Mouse (Mus musculus): ENCODE measurements around the gene S100g.

S100g gene

DNA sequence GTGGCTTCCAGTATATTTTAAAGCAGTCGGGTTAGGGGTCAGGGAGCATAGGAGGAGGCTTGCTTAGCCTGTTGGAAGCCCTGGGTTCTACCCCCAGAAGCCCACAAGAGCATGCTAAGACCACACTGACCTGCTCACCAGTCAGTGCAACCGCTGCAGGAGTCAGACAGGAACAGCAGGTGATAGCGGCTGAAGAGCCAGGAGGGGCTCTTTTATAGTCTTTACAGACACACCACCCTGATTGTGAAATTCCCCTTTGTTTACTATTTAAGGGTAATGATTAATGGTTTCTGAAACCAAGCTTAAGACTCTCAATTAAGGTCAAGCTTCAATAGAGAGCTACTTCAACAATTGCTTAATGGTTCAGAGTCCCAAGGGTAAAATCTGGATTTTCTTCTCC lies at the start of gene S100g:
Gene S100g, minus strand, starts transcription at position 217 of the 400 bp plus-strand sequence.
- no peak for DNase-seq (ENCODE audit: low spot score in 2 of 2)

DNA sequence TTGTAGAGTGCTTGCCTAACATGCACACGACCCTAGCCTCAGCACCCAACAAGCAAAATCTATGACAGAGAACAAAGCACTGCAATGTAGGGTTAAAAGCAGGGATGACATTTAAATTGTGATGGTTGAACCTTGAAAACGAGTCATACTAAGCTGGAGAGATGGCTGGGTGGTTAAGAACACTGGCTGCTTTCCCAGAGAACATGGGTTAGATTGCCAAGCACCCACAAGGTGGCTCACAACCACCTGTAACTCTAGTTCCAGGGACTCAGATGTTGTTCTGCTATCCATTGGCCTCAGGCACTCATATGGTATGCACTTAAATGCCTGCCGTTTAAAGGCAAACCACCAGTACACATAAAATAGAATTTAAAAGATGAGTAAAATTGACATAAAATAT lies 27.7 kb upstream of the S100g start:
- DNase-seq (ENCODE audit: low spot score in 2 of 2) = no peak

DNA sequence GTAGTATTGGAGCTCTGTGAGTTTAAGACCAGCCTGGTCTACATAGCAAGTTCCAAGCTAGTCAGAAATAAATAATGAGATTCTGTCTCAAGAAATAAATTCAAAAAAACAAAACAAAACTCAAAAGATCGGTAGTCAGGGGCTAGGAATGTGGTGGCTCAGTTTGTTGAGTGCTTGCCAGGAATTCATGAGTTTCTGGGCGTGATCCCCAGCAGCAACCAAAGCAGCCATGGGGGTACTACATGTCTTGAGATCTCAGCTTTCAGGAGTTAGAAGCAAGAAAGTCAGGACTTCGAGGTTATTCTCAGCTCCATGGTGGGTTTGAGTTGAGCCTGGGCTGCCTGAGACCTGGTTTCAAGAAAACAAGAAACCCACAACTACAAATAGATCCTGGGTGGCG lies 27.0 kb upstream of the S100g start:
- no peak for DNase-seq (ENCODE audit: low spot score in 2 of 2)

DNA sequence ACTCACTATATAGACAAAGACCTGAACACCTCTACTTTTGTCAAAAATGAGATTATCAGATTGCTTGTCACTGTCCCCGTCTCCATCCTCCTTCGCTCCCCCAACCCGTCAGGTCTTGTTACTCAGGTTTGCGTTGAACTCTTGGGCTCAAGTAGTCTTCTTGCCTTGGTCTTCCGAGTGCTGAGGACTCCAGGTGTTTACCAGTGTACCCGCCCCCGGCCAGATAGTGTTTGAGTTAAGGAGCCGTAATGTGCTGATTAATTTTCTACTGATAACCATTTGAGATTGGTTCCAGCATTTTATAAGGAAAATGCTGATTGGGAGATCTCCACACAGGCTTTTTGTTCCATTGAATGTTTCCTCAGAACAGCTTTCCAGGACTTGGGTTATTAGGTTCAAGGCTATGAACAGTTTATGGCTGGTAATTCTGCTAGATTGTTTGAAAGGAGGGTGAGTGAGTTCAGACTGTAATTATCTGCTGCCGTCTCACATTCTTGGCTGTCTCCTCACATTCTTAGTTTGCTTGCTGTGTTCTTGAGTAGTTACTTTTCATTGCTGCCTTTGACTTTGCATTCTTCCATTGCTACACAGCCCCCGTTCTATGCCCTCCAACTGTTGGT lies 22.6 kb upstream of the S100g start:
- no peak for DNase-seq (ENCODE audit: low spot score in 2 of 2)

DNA sequence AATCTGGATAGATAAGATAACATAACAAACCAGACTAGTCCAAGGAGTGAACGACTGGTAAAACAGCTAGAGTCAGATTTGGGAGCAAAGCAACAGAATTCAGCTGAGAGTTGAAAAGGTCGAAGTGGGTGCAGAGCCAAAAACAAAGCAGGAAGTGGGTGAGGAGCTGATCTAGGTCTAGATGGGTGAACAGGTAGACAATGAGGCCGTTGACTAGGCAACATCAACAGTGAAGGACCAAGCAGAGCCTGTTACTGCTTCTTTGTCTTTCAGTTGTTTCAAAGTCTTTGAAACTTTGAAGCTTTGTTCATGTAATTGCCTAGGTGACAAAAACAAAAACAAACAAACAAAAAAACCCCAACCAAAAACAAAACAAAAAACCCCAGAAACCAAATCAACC lies 11.8 kb upstream of the S100g start:
- DNase-seq (ENCODE audit: low spot score in 2 of 2) = no peak

DNA sequence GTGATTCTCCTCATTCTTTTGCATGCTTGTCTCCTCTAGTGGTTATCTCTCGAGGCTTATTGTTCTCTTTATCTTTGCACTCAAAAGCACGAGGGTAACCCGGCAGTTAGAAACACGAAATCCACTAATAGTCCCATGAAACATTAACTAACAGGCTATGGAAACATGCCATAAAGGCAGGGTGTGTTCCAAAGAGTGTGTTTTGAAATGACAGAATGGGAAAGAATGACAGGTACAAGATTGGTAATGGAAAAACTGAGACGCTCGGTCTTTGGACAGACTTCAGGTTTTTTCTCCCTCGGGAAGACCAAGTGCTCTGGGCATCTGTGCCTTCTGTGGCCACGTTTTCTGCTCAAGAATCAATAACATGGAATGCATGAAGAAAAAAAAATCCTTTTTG lies 3.1 kb upstream of the S100g start:
- no peak for DNase-seq (ENCODE audit: low spot score in 2 of 2)

DNA sequence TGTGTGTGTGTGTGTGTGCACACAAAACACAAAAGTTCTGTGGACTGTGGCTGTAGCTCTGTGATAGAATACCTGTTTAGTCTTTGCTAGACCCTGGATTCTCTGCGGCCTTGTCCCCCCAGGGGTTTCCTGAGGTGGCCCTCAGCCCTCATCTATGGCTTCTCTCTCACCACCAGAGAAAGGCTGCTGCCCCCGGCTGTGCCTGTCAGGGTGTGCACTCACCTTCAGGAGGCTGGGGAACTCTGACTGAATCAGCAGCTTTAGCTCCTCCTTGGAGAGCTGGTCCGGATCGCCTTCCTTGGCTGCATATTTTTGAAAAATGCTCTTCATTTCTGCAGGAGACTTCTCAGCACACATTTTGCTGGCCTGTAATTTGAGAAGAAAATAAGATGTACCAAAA lies 559 bp downstream of the S100g start:
- no peak for DNase-seq (ENCODE audit: low spot score in 2 of 2)

DNA sequence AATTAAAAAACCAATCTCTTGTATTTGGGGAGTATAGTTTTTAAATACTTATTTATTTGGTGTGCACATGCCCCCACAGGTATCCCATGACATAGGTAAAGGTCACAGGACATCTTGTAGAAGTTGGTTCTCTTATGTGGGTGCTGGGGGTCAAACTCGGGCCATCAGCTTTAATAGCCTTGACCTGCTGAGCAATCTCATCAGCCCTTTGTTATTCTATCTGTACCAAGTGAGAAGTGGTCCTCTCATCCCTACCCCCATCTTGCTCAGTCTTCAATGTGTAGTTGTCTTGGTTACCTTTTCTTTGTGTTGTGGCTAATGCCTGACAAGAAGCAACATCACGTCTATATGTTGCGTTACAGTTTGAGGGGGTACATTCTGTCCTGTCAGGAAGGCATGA lies 6.5 kb downstream of the S100g start:
- no peak for DNase-seq (ENCODE audit: low spot score in 2 of 2)

DNA sequence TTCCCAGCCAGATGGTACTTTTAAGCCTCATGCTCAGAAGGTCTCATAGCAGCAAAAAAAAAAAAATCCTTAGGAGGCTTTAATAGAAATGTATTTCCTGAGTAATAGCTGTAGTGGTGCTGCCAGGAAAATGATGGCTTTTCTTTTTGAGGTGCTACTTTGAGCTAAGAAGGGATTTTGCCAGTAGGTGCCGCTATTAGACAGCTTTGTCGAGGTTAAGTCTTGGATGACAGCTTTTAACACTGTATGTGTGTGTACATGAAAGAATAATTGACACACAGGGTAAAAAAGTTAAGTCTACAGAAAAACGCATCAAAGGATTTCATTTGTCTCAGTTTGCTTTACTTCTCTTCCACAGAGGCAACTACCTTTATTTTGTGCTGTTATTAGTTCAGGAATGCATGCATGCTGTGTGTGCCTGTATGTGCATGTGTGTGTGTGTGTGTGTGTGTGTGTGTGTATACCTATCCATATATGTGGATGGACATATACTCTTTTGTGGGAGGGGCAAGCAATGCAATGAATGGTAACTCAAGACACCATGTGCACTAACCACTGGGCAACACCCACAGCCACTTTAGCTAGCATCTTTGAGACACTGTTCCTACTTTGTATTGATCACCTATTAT lies 14.5 kb downstream of the S100g start:
- peak; percentile 2 to 59 for DNase-seq (ENCODE audit: low spot score in 2 of 2)

DNA sequence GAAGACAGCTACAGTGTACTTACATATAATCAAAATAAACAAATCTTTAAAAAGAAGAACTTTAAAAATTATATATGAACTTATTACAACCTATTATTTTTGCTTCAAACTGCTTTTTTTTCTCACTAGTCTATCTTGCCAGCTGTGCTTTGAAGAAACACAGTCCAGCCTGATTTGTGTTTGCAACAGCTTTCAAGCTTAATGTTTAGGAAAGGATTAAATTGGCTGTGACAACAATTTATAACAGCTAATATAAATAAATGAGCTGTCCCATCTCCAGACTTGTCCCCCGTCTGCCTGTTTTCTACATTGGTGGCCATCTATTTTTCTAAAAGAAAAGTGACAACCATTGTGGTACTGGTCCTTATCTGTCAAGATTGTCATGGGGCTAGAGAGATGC lies 22.4 kb downstream of the S100g start:
- DNase-seq (ENCODE audit: low spot score in 2 of 2) = no peak

DNA sequence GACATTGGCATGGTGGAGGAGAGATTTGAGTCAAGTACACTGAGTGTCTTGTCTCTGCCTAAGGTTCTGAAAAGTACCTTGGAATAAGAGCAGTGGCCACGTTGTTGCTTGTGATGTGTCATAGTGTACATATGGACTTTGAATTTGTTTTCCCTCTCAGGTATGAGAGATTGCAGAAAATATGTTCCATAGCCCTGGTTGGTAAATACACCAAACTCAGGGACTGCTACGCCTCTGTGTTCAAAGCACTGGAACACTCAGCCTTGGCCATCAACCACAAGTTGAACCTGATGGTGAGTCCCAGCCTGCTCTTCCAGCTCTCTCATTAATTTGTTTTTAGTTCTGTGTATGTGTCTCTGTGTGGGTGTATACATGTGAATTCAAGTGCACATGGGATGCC lies 32.9 kb downstream of the S100g start:
- no peak for DNase-seq (ENCODE audit: low spot score in 2 of 2)

DNA sequence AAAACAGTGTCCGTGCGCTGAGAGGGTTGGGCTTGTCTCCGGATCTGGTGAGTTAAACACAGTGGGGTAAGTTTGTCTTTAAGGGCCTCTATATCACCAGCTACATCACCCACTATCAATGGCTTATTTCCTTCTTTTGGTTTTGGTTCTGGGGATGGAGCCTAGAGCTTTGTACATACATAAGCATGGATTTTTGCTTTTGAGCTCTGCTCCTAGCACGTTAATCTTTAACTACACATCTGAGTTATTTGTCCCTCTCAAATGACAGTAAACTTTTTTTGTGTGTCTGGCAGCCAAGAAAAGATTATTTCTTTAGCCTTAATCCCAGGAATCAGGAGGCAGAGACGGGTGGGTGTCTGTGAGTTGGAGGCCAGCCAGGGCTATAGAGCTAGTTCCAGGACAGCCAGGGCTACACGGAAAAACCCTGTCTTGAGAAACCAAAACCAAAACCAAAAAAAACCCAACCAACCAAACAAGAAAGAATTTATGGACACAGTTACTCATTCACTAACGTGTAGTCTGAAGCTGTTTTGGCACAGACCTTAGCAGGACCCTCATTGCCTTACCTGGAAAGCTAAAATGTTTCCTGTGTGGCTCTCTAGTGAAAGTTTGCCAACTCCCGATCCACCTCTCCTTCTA lies 42.8 kb downstream of the S100g start:
- DNase-seq (ENCODE audit: low spot score in 2 of 2) = no peak

DNA sequence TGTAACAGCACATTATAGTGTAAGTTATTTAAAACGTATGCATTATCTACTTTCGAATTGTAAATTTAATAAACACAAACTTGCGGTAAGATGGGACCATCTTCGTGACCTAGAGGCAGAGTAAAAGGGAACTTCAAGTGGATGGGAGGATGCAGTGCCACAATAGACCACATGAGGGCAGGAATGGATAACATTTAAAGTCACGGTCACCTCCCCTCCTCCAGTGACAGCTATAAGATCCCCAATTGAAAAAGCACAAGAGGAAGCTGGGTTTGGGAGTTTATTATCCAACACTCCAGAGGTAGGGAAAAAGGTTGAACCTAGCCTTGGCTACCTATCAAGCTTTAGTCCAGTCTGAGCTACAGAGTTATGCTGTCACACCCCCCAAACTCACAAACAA lies 48.7 kb downstream of the S100g start:
- peak; percentile 37 to 55 for DNase-seq (ENCODE audit: low spot score in 2 of 2)

DNA sequence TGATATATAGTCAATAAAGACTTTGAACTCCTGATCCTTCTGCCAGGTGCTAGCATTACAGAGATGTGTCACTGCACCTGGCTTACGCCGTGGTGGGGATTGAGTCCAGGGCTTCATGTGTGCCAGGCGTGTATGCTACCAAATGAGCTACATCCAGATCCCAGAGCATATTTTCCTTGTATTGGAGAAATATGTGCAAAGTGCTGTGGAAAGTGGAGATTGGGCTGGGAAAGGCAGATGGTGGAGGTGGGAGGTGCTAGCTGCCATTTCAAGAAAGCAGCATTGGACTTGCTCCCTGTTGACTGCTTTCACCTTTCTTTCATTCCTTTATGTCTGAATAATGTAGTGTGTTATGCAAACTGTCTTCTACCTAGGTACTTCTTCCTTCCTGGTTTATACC lies 50.7 kb downstream of the S100g start:
- peak in 1 of 2 experiments; percentile 30 for DNase-seq (ENCODE audit: low spot score in 2 of 2)

All from frontal cortex, postnatal 36 days (tissue).